Mouse (Mus musculus) midbrain, postnatal 0 days (tissue): Measurements from ENCODE around the gene P2rx3. TPM values are rescaled to one million over a fixed set of nuclear protein-coding genes. Genes with fewer than 3 reads are reported as not detected.

Experiments
- ATAC-seq: fragments of 200-750 bp; cut with Nextera tagmentation; 2 replicates; pipeline ENCODE4 v1.8.0; 2017; ENCODE audit warnings: moderate number of reproducible peaks, mild to moderate bottlenecking, moderate TSS enrichment, moderate library complexity; ENCODE audit not compliant: low FRiP score
- DNase-seq: peaks from one replicate; pipeline ENCODE4 v3.0.0-alpha.2; 2015; ENCODE audit warnings: low spot score
- H3K27ac ChIP-seq: fragments of 300-500 bp; sonication (generic); 2 replicates; pipeline ENCODE4 v1.5.1; 2014; ENCODE audit warnings: low read depth, mild to moderate bottlenecking, low read length, mixed read lengths
- H3K27me3 ChIP-seq: fragments of 300-500 bp; sonication (generic); 2 replicates; pipeline ENCODE4 v1.6.1; 2014; ENCODE audit warnings: low read length, control low read depth, mixed read lengths; ENCODE audit not compliant: insufficient read depth
- H3K36me3 ChIP-seq: fragments of 300-500 bp; sonication (generic); 2 replicates; pipeline ENCODE4 v1.6.1; 2014; ENCODE audit warnings: low read length, control low read depth, mixed read lengths; ENCODE audit not compliant: insufficient read depth
- H3K4me1 ChIP-seq: fragments of 300-500 bp; sonication (generic); 2 replicates; pipeline ENCODE4 v1.6.1; 2014; ENCODE audit warnings: mild to moderate bottlenecking, control low read depth, antibody characterized with exemption, low read length, mixed read lengths; ENCODE audit not compliant: insufficient read depth
- H3K4me2 ChIP-seq: fragments of 300-500 bp; sonication (generic); 2 replicates; pipeline ENCODE4 v1.6.1; 2014; ENCODE audit warnings: low read depth, mild to moderate bottlenecking, low read length, mixed read lengths; ENCODE audit not compliant: poor library complexity, severe bottlenecking
- H3K4me3 ChIP-seq: fragments of 300-500 bp; sonication (generic); 2 replicates; pipeline ENCODE4 v1.5.1; 2014; ENCODE audit warnings: low read depth, mild to moderate bottlenecking, low read length, moderate library complexity
- H3K9ac ChIP-seq: fragments of 300-500 bp; sonication (generic); replicated peaks from 2 replicates; pipeline ENCODE4 v1.6.1; 2014; ENCODE audit warnings: mild to moderate bottlenecking, low read length, moderate library complexity, mixed read lengths; ENCODE audit not compliant: poor library complexity, severe bottlenecking
- H3K9me3 ChIP-seq: fragments of 300-500 bp; sonication (generic); 2 replicates; pipeline ENCODE4 v1.6.1; 2016; ENCODE audit warnings: low read length, control low read depth
- CTCF ChIP-seq: IDR thresholded peaks from 2 replicates; pipeline ENCODE4 v1.5.1; 2016; ENCODE audit warnings: antibody characterized with exemption, mild to moderate bottlenecking
- WGBS: fragments of 180-500 bp; shearing (Covaris S2); extraction: QIAGEN DNeasy Blood & Tissue Kit; methylation state at CpG from one replicate; pipeline ENCODE4 v1.1.7; 2014; 5-methylcytosine and 5-hydroxymethylcytosine counted together
- polyA plus RNA-seq: library from polyadenylated mRNA; unstranded; fragments of >200 nt; fragmentation: Nextera tagmentation; extraction: Ambion mirVana; gene quantifications from 2 replicates; pipeline ENCODE4 v1.2.1, GENCODE M21; 2015
- total RNA-seq: library from RNA; depleted of rRNA; stranded (reverse); fragments of >200 nt; gene quantifications from 2 replicates; pipeline ENCODE4 v1.2.3, GENCODE M21; 2014; rRNA removed

The P2rx3 gene
- total and polyA plus RNA-seq, 2 experiments from 2014 or later, result 0.88 to 2.7 TPM

- Histone ChIP-seq H3K9me3 (no peaks in the 10 kb centered on the region), H3K4me1 (no peaks in the 10 kb centered on the region), H3K4me3 (no peak overlapping the region), H3K27ac (no peak overlapping the region), H3K4me2 (no peak overlapping the region), H3K9ac (no peak overlapping the region), H3K27me3 (no peaks in the 10 kb centered on the region), H3K36me3 (no peaks in the 10 kb centered on the region)
- no peak for TF ChIP-seq CTCF
- no peak for DNase-seq
- ATAC-seq, result no peak
- 84% methylated on average over 4 of the region's 4 CpGs for WGBS
These were observed 84.6 kb downstream of the P2rx3 start for GRCm38 (mm10) chr2:84952693-84953092.

DNA sequence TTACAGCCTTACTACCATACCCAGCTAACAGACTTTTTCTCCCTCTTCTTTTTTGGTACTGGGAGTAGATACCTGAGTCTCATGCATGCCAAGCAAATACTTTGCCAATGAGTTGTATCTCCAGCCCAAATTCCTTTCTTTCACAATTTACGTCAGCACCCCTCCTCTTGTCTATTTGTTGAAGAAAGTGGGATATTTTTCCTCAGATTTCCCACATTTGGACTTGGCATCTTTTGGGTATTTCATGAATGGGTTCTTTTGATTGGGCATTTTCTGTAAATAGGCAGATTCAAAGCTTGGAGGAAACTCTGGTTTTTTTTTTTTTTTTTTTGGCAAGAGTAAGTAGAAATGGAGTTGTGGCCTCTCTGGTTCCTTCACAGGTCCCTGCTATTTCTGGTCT lies 85.0 kb downstream of the P2rx3 start:
- no peak for DNase-seq
- Histone ChIP-seq H3K27ac (no peak overlapping the region), H3K4me3 (no peak overlapping the region), H3K9me3 (no peaks in the 10 kb centered on the region), H3K36me3 (no peaks in the 10 kb centered on the region), H3K4me2 (no peak overlapping the region), H3K27me3 (no peaks in the 10 kb centered on the region), H3K9ac (no peak overlapping the region), H3K4me1 (no peaks in the 10 kb centered on the region)
- no peak for TF ChIP-seq CTCF
- WGBS, result 88% methylated on average over 1 of the region's 1 CpGs
- no peak for ATAC-seq

GRCm38 (mm10) chr2:84951027-84951426 lies 86.2 kb downstream of the P2rx3 start:
- no peak overlapping the region for H3K9ac ChIP-seq
- H3K9me3 ChIP-seq, result no peaks in the 10 kb centered on the region
- WGBS, result 96% methylated on average over 8 of the region's 8 CpGs
- no peak for ATAC-seq
- H3K36me3 ChIP-seq, result no peaks in the 10 kb centered on the region
- no peak overlapping the region for H3K4me3 ChIP-seq
- no peak overlapping the region for H3K27ac ChIP-seq
- H3K4me1 ChIP-seq, result no peaks in the 10 kb centered on the region
- H3K27me3 ChIP-seq, result no peaks in the 10 kb centered on the region
- H3K4me2 ChIP-seq, result no peak overlapping the region
- TF ChIP-seq CTCF, result no peak
- DNase-seq, result no peak

- DNase-seq, result no peak
- Histone ChIP-seq H3K9me3 (no peaks in the 10 kb centered on the region), H3K4me1 (no peaks in the 10 kb centered on the region), H3K27me3 (no peaks in the 10 kb centered on the region), H3K4me2 (no peak overlapping the region), H3K27ac (no peak overlapping the region), H3K4me3 (no peak overlapping the region), H3K9ac (no peak overlapping the region), H3K36me3 (no peaks in the 10 kb centered on the region)
- ATAC-seq, result no peak
- no peak for TF ChIP-seq CTCF
- WGBS, result 80% methylated on average over 2 of the region's 2 CpGs
These were observed 88.5 kb downstream of the P2rx3 start for GRCm38 (mm10) chr2:84948721-84949120.

Other genes with a start within 250 kb of the P2rx3 start
- 14.0 and 16.5 TPM in 2 replicates for gene Ube2l6, start 238.6 kb downstream of the P2rx3 start, total RNA-seq
- 14.2 and 15.1 TPM in 2 replicates for gene Ube2l6, start 238.6 kb downstream of the P2rx3 start, polyA plus RNA-seq
- not detected in 2 replicates for gene Smtnl1, start 214.8 kb downstream of the P2rx3 start, total RNA-seq
- gene Smtnl1, start 214.8 kb downstream of the P2rx3 start, polyA plus RNA-seq, result not detected in 2 replicates
- gene Timm10, start 210.5 kb downstream of the P2rx3 start, total RNA-seq, result 43.6 and 62.5 TPM in 2 replicates
- 85.0 and 99.0 TPM in 2 replicates for gene Timm10, start 210.5 kb downstream of the P2rx3 start, polyA plus RNA-seq
- gene Slc43a1, start 198.6 kb downstream of the P2rx3 start, total RNA-seq, result 0.99 and 1.8 TPM in 2 replicates
- gene Slc43a1, start 198.6 kb downstream of the P2rx3 start, polyA plus RNA-seq, result 0.34 and 0.46 TPM in 2 replicates
- 7.7 and 11.4 TPM in 2 replicates for gene Rtn4rl2, start 150.8 kb downstream of the P2rx3 start, total RNA-seq
- gene Rtn4rl2, start 150.8 kb downstream of the P2rx3 start, polyA plus RNA-seq, result 6.3 and 6.5 TPM in 2 replicates
- 1.7 and 2.0 TPM in 2 replicates for gene Slc43a3, start 100.9 kb downstream of the P2rx3 start, total RNA-seq
- gene Slc43a3, start 100.9 kb downstream of the P2rx3 start, polyA plus RNA-seq, result 1.9 and 2.0 TPM in 2 replicates
- not detected in 2 replicates for gene Prg2, start 57.0 kb downstream of the P2rx3 start, total RNA-seq
- not detected in 2 replicates for gene Prg2, start 57.0 kb downstream of the P2rx3 start, polyA plus RNA-seq
- gene Prg3, start 49.2 kb downstream of the P2rx3 start, total RNA-seq, result not detected in 2 replicates
- gene Prg3, start 49.2 kb downstream of the P2rx3 start, polyA plus RNA-seq, result not detected in 2 replicates
- gene Ssrp1, start 228 bp downstream of the P2rx3 start, total RNA-seq, result 137 and 153 TPM in 2 replicates
- gene Ssrp1, start 228 bp downstream of the P2rx3 start, polyA plus RNA-seq, result 123 TPM in 2 replicates
- gene Tnks1bp1, start 10.6 kb upstream of the P2rx3 start, total RNA-seq, result 86.8 and 102 TPM in 2 replicates
- gene Tnks1bp1, start 10.6 kb upstream of the P2rx3 start, polyA plus RNA-seq, result 18.0 and 18.8 TPM in 2 replicates
- gene Aplnr, start 98.8 kb upstream of the P2rx3 start, total RNA-seq, result 17.4 and 22.4 TPM in 2 replicates
- 19.3 and 21.3 TPM in 2 replicates for gene Aplnr, start 98.8 kb upstream of the P2rx3 start, polyA plus RNA-seq
- gene Lrrc55, start 159.7 kb upstream of the P2rx3 start, total RNA-seq, result 29.6 and 32.3 TPM in 2 replicates
- gene Lrrc55, start 159.7 kb upstream of the P2rx3 start, polyA plus RNA-seq, result 10.9 and 11.5 TPM in 2 replicates